Mouse (Mus musculus) right cerebral cortex, adult 18-20 months (tissue): ENCODE measurements at regions not wholly inside any gene's neighbourhood (a gene's known extent, or its start where the extent isn't known, plus 50 kb on each side); places are given as distances from the start of the nearest gene placed in this dataset.
"Not testable (repeated sequence)": the region's sequence is repeated elsewhere in the genome, so short reads cannot be mapped to it uniquely, and the experiment has no call there.

ENCODE experiments used
- DNase-seq: peaks from one replicate; pipeline ENCODE4 v3.0.0; 2022; ENCODE audit warnings: mixed read lengths

- DNase-seq = peak; percentile 0
Measured at GRCm38 (mm10) chrX:88906106-88906505, 503.4 kb downstream of the Pet2 start.

- DNase-seq = not testable (repeated sequence)
Measured at GRCm38 (mm10) chrX:88873260-88873659, 536.2 kb downstream of the Pet2 start.
